Mouse (Mus musculus) spleen, postnatal 14 days (tissue): ENCODE results near the gene Ppp1ca.

Experiments used
- DNase-seq, 2 experiments: peaks; one replicate each; pipeline ENCODE4 v3.0.0; 2021 to 2022; ENCODE audit warnings: low spot score in 2 of 2

The Ppp1ca gene

GRCm38 (mm10) chr19:4191528-4192250 is at the start of gene Ppp1ca:
Gene Ppp1ca, plus strand, starts transcription at chr19:4192065.
- peak; percentile 98 to 99 for DNase-seq

DNA sequence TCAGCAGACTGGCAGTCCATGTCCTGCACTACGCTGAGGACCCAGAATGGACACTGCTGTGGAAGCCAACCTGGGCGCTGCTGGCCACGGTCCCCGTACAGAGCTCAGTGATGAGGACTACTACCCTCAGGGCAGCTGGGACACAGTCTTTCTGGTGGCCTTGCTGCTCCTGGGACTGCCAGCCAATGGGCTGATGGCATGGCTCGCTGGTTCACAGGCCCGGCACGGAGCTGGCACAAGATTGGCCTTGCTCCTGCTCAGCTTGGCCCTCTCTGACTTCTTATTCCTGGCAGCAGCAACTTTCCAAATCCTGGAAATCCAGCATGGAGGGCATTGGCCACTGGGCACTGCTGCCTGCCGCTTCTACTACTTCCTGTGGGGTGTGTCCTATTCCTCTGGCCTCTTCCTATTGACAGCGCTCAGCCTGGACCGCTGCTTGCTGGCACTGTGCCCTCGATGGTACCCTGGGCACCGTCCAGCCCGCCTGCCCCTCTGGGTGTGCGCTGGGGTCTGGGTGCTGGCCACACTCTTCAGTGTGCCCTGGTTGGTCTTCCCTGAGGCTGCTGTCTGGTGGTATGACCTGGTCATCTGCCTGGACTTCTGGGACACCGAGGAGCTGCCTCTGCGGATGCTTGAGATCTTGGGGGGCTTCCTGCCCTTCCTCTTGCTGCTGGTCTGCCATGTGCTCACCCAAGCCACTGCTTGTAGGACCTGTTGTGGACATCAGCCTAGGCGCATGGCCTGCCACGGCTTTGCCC is 49.3 kb upstream of the Ppp1ca start:
- DNase-seq, result no peak

DNA sequence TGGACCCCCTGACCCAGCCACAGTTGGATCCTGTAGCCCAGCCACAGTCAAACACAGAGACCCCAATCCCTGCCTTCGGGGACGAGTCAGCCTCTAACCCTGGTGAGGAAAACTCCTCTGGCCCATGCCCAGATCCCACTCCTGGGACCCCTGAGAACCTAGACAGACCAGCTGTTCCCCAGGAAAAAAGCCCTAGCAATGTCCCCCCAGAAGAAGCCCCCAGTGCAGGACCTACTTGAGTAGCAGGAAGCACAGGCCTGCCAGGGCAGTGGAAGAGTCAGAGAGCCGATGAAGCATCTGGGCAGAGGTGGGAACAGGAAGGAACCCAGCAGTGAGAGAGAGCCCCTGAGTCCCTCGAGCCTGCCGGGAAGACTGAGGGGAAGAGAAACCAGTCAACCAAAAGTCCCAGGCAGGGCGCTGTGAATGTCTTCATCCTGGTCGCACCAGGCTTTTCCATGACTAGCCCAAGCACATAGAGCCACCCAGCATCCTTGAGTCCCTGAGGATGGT is 48.1 kb upstream of the Ppp1ca start, which contains the start of gene Cabp4:
TSS of gene Cabp4 (minus strand) at position 275 of the 510 bp plus-strand sequence.
- no peak for DNase-seq

DNA sequence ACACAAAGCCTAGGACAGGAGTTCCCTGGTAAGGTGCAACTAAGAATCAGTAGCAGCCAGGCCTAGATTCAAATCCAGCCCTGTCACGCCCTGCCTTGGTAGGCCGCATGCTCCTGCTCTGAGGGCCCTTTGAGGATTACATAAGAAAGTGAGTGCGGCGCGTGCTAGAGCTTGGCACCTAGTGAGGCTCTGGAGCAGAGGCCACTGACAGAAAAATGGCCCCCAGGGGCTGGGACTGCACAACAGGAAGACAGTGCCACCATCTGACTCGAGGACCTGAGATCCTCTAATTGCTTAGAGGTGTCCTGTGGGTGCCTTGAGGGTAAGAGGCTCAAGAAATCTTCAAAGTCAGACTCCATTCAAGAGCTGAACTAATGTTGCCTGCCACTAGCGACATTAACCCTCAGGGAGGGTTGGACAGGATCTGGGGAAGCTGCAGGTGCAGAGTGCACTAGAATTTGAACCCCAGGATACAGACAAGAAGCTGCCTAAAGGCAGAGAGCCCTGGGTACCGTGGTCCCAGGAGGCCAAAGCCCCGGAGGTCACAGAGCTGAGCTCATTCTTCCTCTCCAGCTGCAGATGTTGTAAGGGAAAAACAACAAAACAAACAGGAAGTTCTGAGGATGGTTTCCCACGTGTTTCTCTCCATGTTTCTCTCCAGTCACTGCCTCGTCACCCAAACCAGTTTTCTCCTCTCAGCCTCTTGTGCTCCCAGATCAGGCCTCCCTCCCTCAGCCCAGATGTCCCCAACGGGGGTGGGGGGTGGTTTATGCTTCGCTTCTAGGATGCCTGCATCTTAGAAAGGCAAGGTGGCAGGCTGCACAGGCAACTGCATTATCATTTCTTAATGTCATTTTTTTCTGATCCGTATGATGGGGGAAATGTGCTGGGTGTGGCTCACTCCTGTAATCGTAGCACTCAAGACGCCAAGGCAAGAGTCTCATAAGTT is 47.0 kb upstream of the Ppp1ca start:
- no peak for DNase-seq

- no peak for DNase-seq
Measured at GRCm38 (mm10) chr19:4145936-4146335, 45.9 kb upstream of the Ppp1ca start.

- no peak for DNase-seq
Measured at GRCm38 (mm10) chr19:4146366-4147021, 45.4 kb upstream of the Ppp1ca start.

- no peak for DNase-seq
Measured at GRCm38 (mm10) chr19:4147022-4147405, 44.9 kb upstream of the Ppp1ca start.

- DNase-seq, result no peak
Measured at GRCm38 (mm10) chr19:4147782-4148490, 43.9 kb upstream of the Ppp1ca start.

DNA sequence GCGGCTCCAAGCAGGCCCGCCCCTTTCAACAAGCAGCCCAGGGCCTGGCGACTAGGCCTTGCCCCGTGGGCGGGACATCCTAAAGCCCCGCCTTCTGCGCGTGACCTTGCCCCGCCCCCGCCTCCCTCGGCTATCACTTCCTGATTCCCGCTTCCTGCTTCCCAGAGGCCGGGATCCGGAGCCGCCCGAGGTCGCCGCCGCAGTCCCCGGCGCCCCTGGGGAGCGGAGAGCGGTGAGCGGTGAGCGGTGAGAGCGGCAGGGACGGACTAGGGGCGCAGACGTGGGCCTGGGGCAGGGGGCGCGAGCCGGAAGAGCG is 43.4 kb upstream of the Ppp1ca start, which contains the start of gene Coro1b:
TSS of gene Coro1b (plus strand) at position 129 of the 316 bp plus-strand sequence.
- peak; percentile 87 to 93 for DNase-seq

GRCm38 (mm10) chr19:4148819-4149218 is 43.0 kb upstream of the Ppp1ca start:
- no peak for DNase-seq

DNA sequence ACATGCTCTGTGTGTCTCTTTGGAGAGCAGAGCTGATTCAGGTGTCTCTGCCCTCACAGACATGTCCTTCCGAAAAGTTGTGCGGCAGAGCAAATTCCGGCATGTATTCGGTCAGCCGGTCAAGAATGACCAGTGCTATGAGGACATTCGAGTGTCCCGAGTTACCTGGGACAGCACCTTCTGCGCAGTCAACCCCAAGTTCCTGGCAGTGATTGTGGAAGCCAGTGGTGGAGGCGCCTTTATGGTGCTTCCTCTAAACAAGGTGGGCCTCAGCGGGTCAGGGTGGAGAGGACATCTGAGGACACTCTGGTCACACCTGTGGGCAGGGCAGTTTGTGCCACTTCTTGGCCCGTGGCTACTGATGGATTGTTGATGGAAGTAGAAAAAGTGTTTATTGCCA is 42.6 kb upstream of the Ppp1ca start:
- DNase-seq, result no peak

- no peak for DNase-seq
Measured at GRCm38 (mm10) chr19:4149764-4150461, 42.0 kb upstream of the Ppp1ca start.

DNA sequence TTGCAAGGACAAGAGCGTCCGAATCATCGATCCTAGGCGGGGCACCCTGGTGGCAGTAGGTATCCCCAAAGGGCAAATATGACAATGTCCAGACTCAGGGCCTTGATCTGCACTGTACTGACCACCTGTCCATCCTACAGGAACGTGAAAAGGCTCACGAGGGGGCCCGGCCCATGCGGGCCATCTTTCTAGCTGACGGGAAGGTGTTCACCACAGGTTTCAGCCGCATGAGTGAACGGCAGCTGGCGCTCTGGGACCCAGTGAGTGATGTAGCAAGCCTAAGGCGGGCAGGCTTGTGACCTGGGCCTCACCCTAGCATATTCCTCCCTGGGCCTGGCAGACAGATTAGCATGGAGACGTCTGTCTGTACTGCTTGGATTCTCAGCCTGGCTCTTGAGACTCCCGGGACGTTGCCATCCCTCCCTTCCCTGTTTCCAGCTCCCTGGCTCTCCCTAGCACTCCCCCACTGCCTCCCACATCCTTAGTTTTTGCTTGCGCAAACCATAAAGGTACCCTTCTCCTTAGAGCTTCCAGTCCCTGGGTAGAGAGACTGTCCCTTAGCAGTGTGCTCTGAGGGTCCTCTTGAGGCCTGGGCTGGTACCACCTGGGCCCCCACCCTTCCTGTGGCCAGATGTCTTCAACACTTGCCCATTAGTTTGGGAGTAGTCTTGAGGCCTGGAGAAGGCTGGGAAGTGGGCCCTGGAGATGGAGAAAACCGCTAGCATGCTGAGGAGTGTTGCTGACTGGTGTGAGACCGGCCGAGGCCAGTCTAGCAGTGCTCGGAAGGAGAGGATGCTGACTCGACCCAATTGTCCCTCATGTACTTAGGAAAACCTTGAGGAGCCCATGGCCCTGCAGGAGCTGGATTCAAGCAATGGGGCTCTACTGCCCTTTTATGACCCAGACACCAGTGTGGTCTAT is 41.0 kb upstream of the Ppp1ca start:
- no peak for DNase-seq

DNA sequence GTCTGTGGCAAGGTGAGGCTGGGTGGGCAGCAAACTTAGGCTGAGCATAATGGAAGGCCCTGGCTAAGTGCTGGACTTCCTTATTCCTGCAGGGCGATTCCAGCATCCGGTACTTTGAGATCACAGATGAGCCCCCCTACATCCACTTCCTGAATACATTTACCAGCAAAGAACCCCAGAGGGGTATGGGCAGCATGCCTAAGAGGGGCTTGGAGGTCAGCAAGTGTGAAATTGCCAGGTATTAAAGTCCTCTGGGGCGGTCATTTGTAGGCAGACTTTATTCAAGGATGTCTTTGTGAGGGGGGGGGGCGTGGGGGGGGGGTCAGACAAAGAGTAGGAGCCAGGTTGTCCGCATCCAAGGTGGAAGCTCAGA is 40.4 kb upstream of the Ppp1ca start:
- DNase-seq, result no peak

DNA sequence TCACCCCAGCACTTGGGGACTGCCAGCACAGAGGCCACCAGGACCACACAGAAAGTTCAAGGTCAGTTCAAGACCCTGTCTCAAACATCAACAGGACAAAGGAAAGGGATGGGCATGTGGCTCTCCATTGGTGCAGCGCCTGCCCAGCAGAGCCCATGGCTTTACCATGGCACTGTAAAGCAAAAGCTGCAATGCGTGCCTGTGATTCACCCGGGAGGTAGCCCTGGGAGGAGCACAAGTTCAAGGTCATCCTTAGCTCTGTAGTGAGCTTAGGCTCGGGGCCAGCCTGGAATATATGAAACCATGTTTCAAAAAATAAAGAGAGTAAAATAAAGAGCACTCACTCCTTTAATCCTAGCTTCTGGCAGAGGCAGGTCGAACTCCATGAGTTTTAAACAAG is 40.0 kb upstream of the Ppp1ca start:
- no peak for DNase-seq

DNA sequence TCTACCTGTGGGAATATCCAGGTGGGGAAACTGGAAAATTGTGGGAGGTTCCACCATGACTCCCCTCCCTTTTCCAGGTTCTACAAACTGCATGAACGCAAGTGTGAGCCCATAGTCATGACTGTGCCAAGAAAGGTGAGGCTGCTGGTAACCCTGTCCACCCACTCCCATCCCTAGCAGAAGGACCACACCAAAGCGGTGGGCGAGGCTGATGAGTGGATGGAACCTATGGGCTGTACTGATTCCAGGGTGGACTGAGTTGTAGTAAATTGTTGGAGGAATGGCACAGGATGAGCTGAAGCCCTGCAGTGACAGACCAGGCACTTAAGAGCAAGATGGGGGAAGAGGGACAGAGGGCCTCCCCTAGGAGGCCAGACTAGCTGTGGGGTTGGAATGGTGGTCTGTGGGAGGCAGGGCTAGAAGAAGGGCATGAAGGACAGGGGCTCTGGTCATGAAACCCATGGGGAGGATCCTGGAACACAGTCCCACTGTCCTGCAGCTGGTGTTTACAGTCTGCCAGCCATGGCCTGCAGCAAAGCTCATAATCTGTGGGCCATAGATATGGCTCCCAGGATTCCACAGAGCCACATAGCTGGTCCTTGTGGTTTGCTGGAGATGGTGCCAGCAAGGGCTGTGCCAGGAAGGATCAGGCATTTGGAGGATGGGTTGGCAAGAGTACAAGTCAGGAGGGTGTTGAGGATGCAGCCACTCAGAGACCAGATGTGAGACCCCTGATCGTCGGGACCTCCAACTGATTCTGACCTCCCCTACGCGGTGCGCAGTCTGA is 39.2 kb upstream of the Ppp1ca start:
- no peak for DNase-seq

DNA sequence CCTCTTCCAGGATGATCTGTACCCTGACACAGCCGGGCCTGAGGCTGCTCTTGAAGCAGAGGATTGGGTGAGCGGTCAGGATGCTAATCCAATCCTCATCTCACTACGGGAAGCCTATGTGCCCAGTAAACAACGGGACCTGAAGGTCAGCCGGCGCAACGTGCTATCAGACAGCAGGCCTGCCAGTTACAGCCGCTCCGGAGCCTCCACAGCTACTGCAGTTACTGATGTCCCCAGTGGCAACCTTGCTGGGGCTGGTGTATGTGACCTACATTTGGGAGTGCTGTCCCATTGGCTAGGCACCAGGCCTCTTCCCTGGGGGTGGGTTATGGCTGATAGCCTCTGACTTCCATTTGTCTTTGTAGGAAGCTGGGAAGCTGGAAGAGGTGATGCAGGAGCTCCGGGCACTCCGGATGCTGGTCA is 38.6 kb upstream of the Ppp1ca start, which contains the start of gene Ptprcap:
TSS of gene Ptprcap (plus strand) at position 373 of the 423 bp plus-strand sequence.
- no peak for DNase-seq
